ENCODE assay signal across 27 mouse cellular contexts in the genomic region with DNA sequence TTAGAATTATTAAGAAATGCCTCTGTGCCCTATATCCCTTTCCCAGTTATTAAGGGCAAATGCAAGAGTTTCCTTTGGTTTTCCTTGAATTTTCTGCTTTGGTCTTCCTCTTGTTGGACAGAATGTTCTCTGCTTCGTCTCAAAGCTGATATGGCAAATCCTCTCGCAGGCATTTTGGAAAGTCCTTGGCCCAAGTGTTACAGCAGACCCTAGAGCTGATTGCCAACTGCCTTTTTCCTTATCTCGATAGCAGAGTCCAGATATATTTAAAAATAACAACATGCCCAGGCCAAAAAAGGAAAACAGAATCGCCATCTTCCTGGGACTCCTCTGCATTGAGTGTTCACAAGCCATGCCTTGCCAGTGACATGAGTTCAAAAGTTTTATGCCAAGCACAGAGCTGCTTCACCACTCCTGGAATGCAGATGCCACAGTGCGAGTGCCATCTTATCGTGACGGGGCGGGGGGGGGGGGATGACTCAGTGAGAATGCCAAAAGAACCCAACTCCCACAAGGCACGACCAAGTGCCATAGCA.
DNase-seq lines count a peak whose midpoint lies in the region; ATAC-seq and TF ChIP-seq lines count a peak whose summit lies in the region.
"Had no signal": no experiment of that assay in that cellular context is flagged by ENCODE, and none has a peak within 500 bp of the region (broad histone marks: within the 10 kb centered on the region; RNA-seq: fewer than 3 reads in every experiment).

No protein-coding gene starts in this region.

- no peaks in the 10 kb centered on the region for H3K27me3 ChIP-seq in heart, adult 2 months (ENCODE audit: control insufficient read depth, insufficient read depth, low read length)
- no peaks in the 10 kb centered on the region for H3K27me3 ChIP-seq in heart, embryonic 12.5 days (replicated peaks)
- H3K27me3 ChIP-seq: embryonic facial prominence, embryonic 12.5 days; limb, embryonic 12.5 days; megakaryocyte, embryonic 14.5 days; midbrain, embryonic 13.5 days had no signal

- TF ChIP-seq EP300 in heart, adult 2 months (IDR thresholded peaks at IDR 0.05; ENCODE audit: insufficient read depth, low read depth, low read length): no peak

- no peaks in the 10 kb centered on the region for H3K9me3 ChIP-seq in heart, embryonic 12.5 days (replicated peaks)
- H3K9me3 ChIP-seq: embryonic facial prominence, embryonic 12.5 days; limb, embryonic 12.5 days; midbrain, embryonic 13.5 days had no signal

- intact Hi-C loops in heart, adult 2 months (cut with DNase I): loop anchor here (2.0 to 5.0 kb wide), 2 partner anchors 60 to 61 kb away; a partner anchor contains a TSS
- intact Hi-C loops in heart, postnatal 14 days (cut with DNase I): loop anchor here (5.0 kb wide), 1 partner anchor 61 kb away; a partner anchor contains a TSS
- intact Hi-C loops in heart, postnatal 25 days (cut with DNase I): no loop called here

- ATAC-seq in heart, embryonic 12.5 days (ENCODE audit: insufficient number of reproducible peaks, low FRiP score): no peak
- ATAC-seq: forebrain, postnatal 0 days; hindbrain, postnatal 0 days; intestine, embryonic 16.5 days; midbrain, embryonic 13.5 days had no signal

- no peaks in the 10 kb centered on the region for H3K36me3 ChIP-seq in heart, adult 2 months (ENCODE audit: control insufficient read depth, insufficient read depth, low read length)
- H3K36me3 ChIP-seq in heart, embryonic 12.5 days: no peaks in the 10 kb centered on the region
- H3K36me3 ChIP-seq: embryonic facial prominence, embryonic 12.5 days; limb, embryonic 12.5 days; midbrain, embryonic 13.5 days had no signal

- no peak for TF ChIP-seq POLR2A in heart, adult 2 months (IDR thresholded peaks at IDR 0.05; ENCODE audit: insufficient read depth, low read depth, low read length)

- no peak overlapping the region for H3K9ac ChIP-seq in heart, adult 2 months (ENCODE audit: low read depth, low read length)
- H3K9ac ChIP-seq in heart, embryonic 12.5 days: no peak overlapping the region
- H3K9ac ChIP-seq: embryonic facial prominence, embryonic 12.5 days; forebrain, postnatal 0 days; limb, embryonic 12.5 days; midbrain, embryonic 13.5 days had no signal

- H3K79me2 ChIP-seq in heart, adult 2 months (replicated peaks; ENCODE audit: control insufficient read depth, insufficient read depth, low read length): no peaks in the 10 kb centered on the region

- peak overlapping the region; percentile 2; the same call in 1 of the 2 replicates for H3K27ac ChIP-seq in heart, adult 2 months
- H3K27ac ChIP-seq in heart, embryonic 12.5 days (ENCODE audit: poor library complexity, severe bottlenecking): no peak overlapping the region
- H3K27ac ChIP-seq: embryonic facial prominence, embryonic 12.5 days; hindbrain, postnatal 0 days; layer of hippocampus, adult 2 months; limb, embryonic 12.5 days; midbrain, embryonic 13.5 days had no signal

- 14% methylated on average over 9 of the region's 9 CpGs for WGBS in heart, adult 2 months
- WGBS in heart, embryonic 12.5 days: 25% methylated on average over 9 of the region's 9 CpGs

- peaks cover 3% of the 10 kb centered on the region for H3K4me1 ChIP-seq in heart, adult 2 months (ENCODE audit: control insufficient read depth, insufficient read depth, low read length)
- H3K4me1 ChIP-seq in heart, embryonic 12.5 days (replicated peaks): peaks cover 12% of the 10 kb centered on the region
- H3K4me1 ChIP-seq: embryonic facial prominence, embryonic 12.5 days; megakaryocyte, embryonic 14.5 days; midbrain, embryonic 13.5 days had no signal

- no peak overlapping the region for H3K4me3 ChIP-seq in heart, adult 2 months
- H3K4me3 ChIP-seq in heart, embryonic 12.5 days: no peak overlapping the region
- H3K4me3 ChIP-seq: embryonic facial prominence, embryonic 12.5 days; layer of hippocampus, adult 2 months; limb, embryonic 12.5 days; megakaryocyte, embryonic 14.5 days; midbrain, embryonic 13.5 days had no signal

- TF ChIP-seq CTCF in heart, adult 2 months (IDR thresholded peaks at IDR 0.05): no peak

- DNase-seq in heart, adult 2 months: peak in 1 of 2 experiments; percentile 27
- DNase-seq in heart, postnatal 14 days: no peak
- peak; percentile 49 for DNase-seq in adipocyte (ENCODE audit: low spot score)
- DNase-seq in heart, postnatal 25 days (ENCODE audit: low spot score): peak; percentile 13
- DNase-seq in cerebellum, adult 9-10 months: no peak
- DNase-seq in kidney, postnatal 14 days: no peak
- DNase-seq: cerebellum, adult 18-20 months; cerebellum, postnatal 25 days; forebrain, postnatal 0 days; kidney, adult 9 months; kidney, postnatal 25 days; layer of hippocampus, postnatal 36 days; lung, adult 18-20 months; lung, postnatal 10 days; retina, postnatal 1 day; right cerebral cortex, postnatal 25 days; spleen, adult 18-20 months; thymus, postnatal 36 days had no signal

- H3K4me2 ChIP-seq in heart, embryonic 12.5 days: peak overlapping the region; percentile 36
- H3K4me2 ChIP-seq: embryonic facial prominence, embryonic 12.5 days; limb, embryonic 12.5 days; liver, embryonic 11.5 days; midbrain, embryonic 13.5 days had no signal

Comparison
In these comparisons a context has a peak if more than half of its experiments do, and no peak if none do; other contexts are left out.
1. DNase-seq: peak in adipocyte (single experiment) and heart, postnatal 25 days (single experiment); none in heart, postnatal 14 days (0 of 2), cerebellum, adult 9-10 months (single experiment) and kidney, postnatal 14 days (single experiment).